ENCODE assay signal across 8 mouse cellular contexts in genomic region chr2:79891760-79892570, GRCm38 (mm10).
DNase-seq lines count a peak whose midpoint lies in the region; ATAC-seq lines count a peak whose summit lies in the region.

No protein-coding gene starts in this region.

- peaks cover 18% of the 10 kb centered on the region for H3K4me1 ChIP-seq in heart, embryonic 13.5 days

- 36% methylated on average over 5 of the region's 5 CpGs for WGBS in heart, embryonic 13.5 days

- H3K27me3 ChIP-seq in heart, embryonic 13.5 days (replicated peaks) = no peaks in the 10 kb centered on the region

- peak; percentile 46; the same call in 1 of the 2 replicates for ATAC-seq in heart, embryonic 13.5 days (ENCODE audit: extremely low read depth, insufficient number of reproducible peaks, low FRiP score, low TSS enrichment)
- ATAC-seq in monocyte, adult 5-6 weeks (replicated peaks; ENCODE audit: insufficient number of reproducible peaks, low FRiP score, low TSS enrichment, poor library complexity, severe bottlenecking) = no peak
- ATAC-seq in cerebellum, adult (ENCODE audit: insufficient number of reproducible peaks, low FRiP score, low TSS enrichment) = no peak

- intact Hi-C loops in left cerebral cortex, postnatal 36 days (cut with DNase I) = no loop called here

- H3K9ac ChIP-seq in heart, embryonic 13.5 days = no peak overlapping the region

- no peaks in the 10 kb centered on the region for H3K36me3 ChIP-seq in heart, embryonic 13.5 days

- DNase-seq in heart, adult 8-10 months (ENCODE audit: low spot score) = no peak
- peak; percentile 13 for DNase-seq in NIH3T3 (ENCODE audit: low read depth)
- DNase-seq in frontal cortex, postnatal 10 days (ENCODE audit: low spot score in 2 of 2) = peak; percentile 24 to 29
- DNase-seq in left cerebral cortex, postnatal 36 days (ENCODE audit: low spot score in 2 of 2) = peak; percentile 47 to 58
- no peak for DNase-seq in yolk sac, embryonic 10.5 days (ENCODE audit: low spot score)

- no peak overlapping the region for H3K4me2 ChIP-seq in heart, embryonic 13.5 days

- no peak overlapping the region for H3K4me3 ChIP-seq in heart, embryonic 13.5 days

- no peaks in the 10 kb centered on the region for H3K9me3 ChIP-seq in heart, embryonic 13.5 days

- H3K27ac ChIP-seq in heart, embryonic 13.5 days (replicated peaks) = peak overlapping the region; percentile 20; the same call in 1 of the 2 replicates

Comparison
In these comparisons a context has a peak if more than half of its experiments do, and no peak if none do; other contexts are left out.
1. DNase-seq: peak in NIH3T3 (single experiment), frontal cortex, postnatal 10 days (2 of 2) and left cerebral cortex, postnatal 36 days (2 of 2); none in heart, adult 8-10 months (single experiment) and yolk sac, embryonic 10.5 days (single experiment).